Mouse (Mus musculus) kidney, adult 11 months (tissue): ENCODE data around the gene Olfr1216.
"Not testable (repeated sequence)": the region's sequence is repeated elsewhere in the genome, so short reads cannot be mapped to it uniquely, and the experiment has no call there.

Experiments
- DNase-seq: peaks from one replicate; pipeline ENCODE4 v3.0.0; 2022

The Olfr1216 gene

DNA sequence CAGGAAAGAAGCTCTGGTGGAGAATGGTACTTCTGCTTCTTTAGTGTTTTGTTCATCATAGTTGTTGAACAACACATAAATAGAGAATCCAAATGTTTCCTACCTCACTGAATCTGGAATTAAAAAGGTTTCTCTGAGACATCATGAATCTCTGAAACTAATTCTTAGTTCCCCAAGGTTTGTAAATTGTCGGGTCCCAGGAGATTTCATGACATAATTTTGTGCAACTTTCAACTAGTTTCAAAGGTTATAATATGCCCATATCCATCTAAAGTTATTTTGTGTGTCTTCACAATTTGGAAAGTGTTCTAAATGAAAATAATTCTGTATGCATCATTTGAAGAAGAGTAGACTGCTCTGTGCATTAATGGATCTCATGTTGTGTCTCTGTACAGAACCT lies at the start of gene Olfr1216:
TSS of gene Olfr1216 (minus strand) at position 101 of the 400 bp plus-strand sequence.
- DNase-seq: no peak

DNA sequence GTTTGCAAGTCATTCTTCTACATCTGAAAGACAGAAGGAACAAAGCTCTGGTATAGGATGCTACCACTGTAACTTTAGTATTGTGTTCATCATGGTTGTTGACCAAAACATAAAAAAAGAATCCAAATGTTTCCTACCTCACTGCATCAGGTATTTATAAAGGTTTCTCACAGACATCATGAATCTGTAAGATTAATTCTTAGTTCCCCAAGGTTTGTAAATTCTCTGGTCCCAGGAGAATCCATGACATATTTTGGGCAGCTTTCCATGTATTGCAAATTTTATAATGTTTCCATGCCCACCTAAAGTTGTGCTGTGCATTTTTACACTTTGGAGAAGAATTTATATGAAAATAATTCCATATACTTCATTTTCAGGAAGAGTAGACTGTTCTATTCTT lies 42.9 kb upstream of the Olfr1216 start, which contains the start of gene Olfr1218:
TSS of gene Olfr1218 (minus strand) at position 101 of the 400 bp plus-strand sequence.
- no peak for DNase-seq

DNA sequence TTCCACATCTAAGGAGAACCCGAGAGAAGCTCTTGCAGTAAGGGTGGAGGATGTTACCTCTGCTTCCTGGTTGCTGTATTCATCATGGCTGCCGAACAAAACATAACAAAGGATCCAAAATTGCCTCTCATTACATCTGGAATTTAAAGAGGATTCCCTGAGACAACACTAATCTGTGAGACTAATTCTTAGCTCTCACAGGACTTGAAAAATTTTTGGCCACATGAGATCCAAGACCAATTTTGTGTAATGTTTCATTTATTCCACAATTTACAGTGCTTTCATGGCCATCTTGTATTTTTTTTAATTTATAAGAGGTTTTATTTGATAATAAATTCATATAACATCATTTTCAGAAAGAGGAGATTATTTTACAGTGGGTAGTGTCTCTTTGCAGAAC lies 13.8 kb upstream of the Olfr1216 start, which contains the start of gene Olfr1217:
TSS of gene Olfr1217 (minus strand) at position 101 of the 400 bp plus-strand sequence.
- no peak for DNase-seq

DNA sequence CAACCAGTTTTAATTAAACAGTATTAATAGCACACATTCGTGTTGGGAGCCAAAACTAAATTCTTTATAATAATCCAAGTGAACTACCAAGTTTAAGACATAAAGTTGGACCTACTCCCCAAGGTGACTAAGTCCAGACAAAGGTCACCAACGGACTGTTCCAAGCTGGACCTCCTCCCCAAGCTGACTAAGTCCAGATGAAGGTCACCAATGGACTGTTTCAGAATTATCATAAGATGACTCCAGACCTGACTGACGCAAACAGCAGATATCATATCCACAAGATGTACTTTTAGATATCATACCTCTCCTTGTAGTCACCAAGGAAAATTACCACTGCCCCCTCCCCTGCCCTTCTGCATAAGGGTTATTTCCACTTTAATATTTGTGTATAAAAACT lies 3.3 kb upstream of the Olfr1216 start:
- DNase-seq: not testable (repeated sequence)

DNA sequence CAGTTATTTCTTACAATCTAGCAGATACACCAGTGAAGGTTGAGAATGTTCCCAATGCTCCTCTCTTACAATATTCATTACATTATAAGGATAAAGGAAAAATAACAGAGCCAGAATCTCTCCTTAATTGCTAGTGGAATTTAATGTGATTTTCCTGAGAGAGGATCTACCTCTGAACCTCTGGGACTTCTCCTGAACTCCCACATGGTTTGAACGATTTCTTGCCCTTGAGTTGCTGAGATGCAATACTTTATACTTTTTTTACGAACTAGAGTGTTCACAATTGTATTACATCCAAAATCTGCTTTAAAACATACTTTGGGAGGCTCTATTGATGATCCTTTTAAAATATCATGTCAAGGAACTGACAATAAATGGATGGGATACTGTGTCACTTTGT lies 11.3 kb downstream of the Olfr1216 start, which contains the start of gene Olfr1215:
TSS of gene Olfr1215 (minus strand) at position 101 of the 400 bp plus-strand sequence.
- no peak for DNase-seq

DNA sequence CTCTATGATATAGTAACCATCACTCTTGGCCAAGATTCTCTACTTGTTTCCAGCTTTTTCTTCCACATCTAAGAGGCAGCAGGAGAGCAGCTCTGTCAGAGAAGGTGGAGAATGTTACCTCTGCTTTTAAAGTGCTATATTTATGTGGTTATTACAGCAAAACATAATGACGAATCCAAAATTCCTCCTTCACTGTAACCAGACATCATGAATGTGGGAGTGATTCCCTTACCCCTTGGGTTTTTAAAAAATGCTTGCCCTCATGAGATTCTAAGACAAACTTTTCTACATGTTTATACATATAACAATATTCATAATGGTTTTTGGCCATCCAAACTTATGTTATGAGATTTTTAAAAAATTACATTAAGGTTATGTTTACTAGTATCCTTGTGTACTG lies 25.6 kb downstream of the Olfr1216 start, which contains the start of gene Olfr1214:
TSS of gene Olfr1214 (minus strand) at position 101 of the 400 bp plus-strand sequence.
- DNase-seq: no peak

DNA sequence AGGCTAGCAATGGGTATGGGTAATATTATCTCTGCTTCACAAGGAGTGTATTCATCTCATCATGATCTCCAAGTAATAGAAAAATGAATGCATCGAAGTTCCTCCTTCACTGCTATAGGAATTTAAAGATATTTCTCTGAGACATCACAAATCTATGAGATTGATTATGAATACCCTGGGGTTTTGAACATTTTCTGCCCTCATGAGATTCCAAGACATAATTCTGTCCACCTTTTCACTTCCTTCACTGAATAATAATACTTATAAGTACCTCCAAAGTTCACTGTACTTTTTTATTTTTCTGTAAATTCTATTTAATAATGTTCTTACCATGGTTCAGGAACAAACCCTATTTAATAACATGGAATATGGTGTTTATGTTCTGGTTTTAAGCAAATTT lies 38.0 kb downstream of the Olfr1216 start, which contains the start of gene Gm13762:
TSS of gene Gm13762 (minus strand) at position 101 of the 400 bp plus-strand sequence.
- no peak for DNase-seq
